In the genomic region with DNA sequence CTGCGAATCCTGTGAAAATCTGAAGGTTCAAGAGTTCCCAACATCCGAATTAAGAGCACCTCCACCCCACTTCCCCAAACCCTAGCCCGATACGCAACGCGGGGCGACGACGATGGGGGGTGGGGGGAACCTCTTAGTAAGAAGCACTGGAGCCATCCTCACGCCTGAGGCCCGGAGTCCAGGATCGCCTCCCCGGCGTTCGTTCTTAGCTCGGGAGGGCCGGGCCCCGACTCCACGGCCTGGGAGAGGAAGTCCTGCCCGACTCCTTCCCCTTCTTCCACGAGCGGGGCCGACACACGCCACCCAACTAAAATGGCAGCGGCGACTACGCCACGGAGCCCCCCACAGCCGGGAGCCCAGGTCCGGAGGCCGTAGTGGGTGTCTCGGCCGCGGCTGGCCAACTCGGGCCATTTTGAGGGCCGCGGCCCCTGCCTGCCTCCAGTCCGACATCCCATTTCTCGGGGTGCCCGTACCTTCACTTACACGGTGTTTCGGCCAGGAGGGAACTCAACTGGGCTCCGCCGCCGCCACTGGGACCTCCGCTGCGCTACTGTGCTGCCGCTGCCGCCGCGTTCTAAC, we compare ENCODE assay signal across 8 mouse cellular contexts. TPM values are rescaled to one million over a fixed set of nuclear protein-coding genes. Genes with fewer than 3 reads are reported as not detected.
DNase-seq lines count a peak whose midpoint lies in the region; ATAC-seq and TF ChIP-seq lines count a peak whose summit lies in the region.

No protein-coding gene starts in this region.

- peak overlapping the region; percentile 57 for H3K4me2 ChIP-seq in kidney, embryonic 16.5 days (replicated peaks; ENCODE audit: low read depth, low read length)

- WGBS in kidney, embryonic 16.5 days = 34% methylated on average over 49 of the region's 51 CpGs
- 23% methylated on average over 41 of the region's 51 CpGs for WGBS in macrophage (ENCODE audit: missing documents)
- WGBS in small intestine, adult 2 months = 19% methylated on average over 51 of the region's 51 CpGs

- peaks cover 49% of the 10 kb centered on the region for H3K79me2 ChIP-seq in macrophage (ENCODE audit: inconsistent target)

- ATAC-seq in kidney, embryonic 16.5 days (ENCODE audit: low FRiP score, low TSS enrichment) = peak; percentile 44

- TF ChIP-seq POLR2A in small intestine, adult 2 months (IDR thresholded peaks at IDR 0.05; ENCODE audit: low read depth, low read length) = no peak

- H3K9ac ChIP-seq in kidney, embryonic 16.5 days (replicated peaks; ENCODE audit: low read length) = peak overlapping the region; percentile 86

- DNase-seq in thymus, postnatal 0 days (ENCODE audit: low spot score) = peak; percentile 47
- no peak for DNase-seq in thymus, postnatal 36 days
- DNase-seq in adrenal gland, postnatal 36 days = peak; percentile 24 to 35
- DNase-seq in gastrocnemius, postnatal 25 days = peak; percentile 22
- DNase-seq in thymus, postnatal 4 days = no peak

- no peaks in the 10 kb centered on the region for H3K36me3 ChIP-seq in kidney, embryonic 16.5 days (ENCODE audit: insufficient read depth, low read length)
- H3K36me3 ChIP-seq in macrophage (ENCODE audit: inconsistent target) = no peaks in the 10 kb centered on the region
- H3K36me3 ChIP-seq in small intestine, adult 2 months (ENCODE audit: control insufficient read depth, insufficient read depth, low read length) = peaks cover 6% of the 10 kb centered on the region; the same call in 1 of the 2 replicates

- peak overlapping the region; percentile 90 for H3K27ac ChIP-seq in kidney, embryonic 16.5 days (ENCODE audit: low read length)
- peak overlapping the region; percentile 72 for H3K27ac ChIP-seq in macrophage
- peak overlapping the region; percentile 87 for H3K27ac ChIP-seq in small intestine, adult 2 months (ENCODE audit: insufficient read depth, low read depth, low read length)

- H3K27me3 ChIP-seq in kidney, embryonic 16.5 days (ENCODE audit: insufficient read depth, low read length) = no peaks in the 10 kb centered on the region; the same call in 1 of the 2 replicates
- no peaks in the 10 kb centered on the region for H3K27me3 ChIP-seq in small intestine, adult 2 months (ENCODE audit: control insufficient read depth, insufficient read depth, low read length)

- H3K4me3 ChIP-seq in kidney, embryonic 16.5 days (ENCODE audit: low read length) = peak overlapping the region; percentile 79
- peak overlapping the region; percentile 67 for H3K4me3 ChIP-seq in macrophage (ENCODE audit: inconsistent target)
- H3K4me3 ChIP-seq in small intestine, adult 2 months (ENCODE audit: low read depth, low read length) = peak overlapping the region; percentile 100

- peaks cover 3% of the 10 kb centered on the region; the same call in 1 of the 2 replicates for H3K9me3 ChIP-seq in kidney, embryonic 16.5 days (ENCODE audit: low read length)

- no peak for TF ChIP-seq CTCF in small intestine, adult 2 months (IDR thresholded peaks at IDR 0.05; ENCODE audit: extremely low read depth, insufficient read length, insufficient replicate concordance, low read depth, low read length)

- H3K4me1 ChIP-seq in kidney, embryonic 16.5 days (ENCODE audit: insufficient read depth, low read length) = no peaks in the 10 kb centered on the region
- H3K4me1 ChIP-seq in small intestine, adult 2 months (ENCODE audit: control insufficient read depth, insufficient read depth, insufficient read length, low read length) = no peaks in the 10 kb centered on the region

RNA-seq across cellular contexts. Expression of a gene that starts 0.4 kb away (rescaled TPM):
- 18.7 and 21.5 TPM in 2 replicates for polyA plus RNA-seq in thymus, postnatal 0 days (2015; fragmentation: Nextera tagmentation; extraction: Ambion mirVana)
- total RNA-seq in adrenal gland, postnatal 36 days (2021) = 10 to 100 TPM; 65.5 to 67.6 TPM
- 10 to 100 TPM; 13.6 to 15.1 TPM for total RNA-seq in gastrocnemius, postnatal 25 days (2021)
- polyA plus RNA-seq in kidney, embryonic 16.5 days (2015; fragmentation: Nextera tagmentation; extraction: Ambion mirVana) = 34.2 and 38.9 TPM in 2 replicates
- total RNA-seq in macrophage (2018; cell fraction: chromatin; rRNA removed) = 100 to 1,000 TPM in 24 of 26 experiments, 10 to 100 TPM in 2; 74.0 to 185 (median 136) TPM
- 10 to 100 TPM; 63.5 to 93.0 (median 73.9) TPM for total RNA-seq in macrophage (2018; cell fraction: cytosol; rRNA removed)
- total RNA-seq in macrophage (2018; cell fraction: nucleus; rRNA removed) = 100 to 1,000 TPM; 107 to 188 (median 135) TPM
- polyA plus RNA-seq in macrophage (2018) = 24.6 to 30.9 TPM (median 27.9 TPM) in 3 replicates
- 0.43 and 1.4 TPM in 2 replicates for polyA plus RNA-seq in small intestine, adult 2 months (2012; rRNA removed)

Comparison
In these comparisons a context has a peak if more than half of its experiments do, and no peak if none do; other contexts are left out.
1. DNase-seq: peak in thymus, postnatal 0 days (single experiment), adrenal gland, postnatal 36 days (2 of 2) and gastrocnemius, postnatal 25 days (single experiment); none in thymus, postnatal 36 days (0 of 2) and thymus, postnatal 4 days (single experiment).
2. Peak in every context shown above with its lines, with median percentiles within 50 percentile points of each other: H3K27ac ChIP-seq and H3K4me3 ChIP-seq.